Mouse (Mus musculus): ENCODE data around the gene Ufsp1. TPM values are rescaled to one million over a fixed set of nuclear protein-coding genes. Genes with fewer than 3 reads are reported as not detected.

Gene Ufsp1
- polyA plus RNA-seq, 1 experiment from 2014 or later = 9.5 TPM

DNA sequence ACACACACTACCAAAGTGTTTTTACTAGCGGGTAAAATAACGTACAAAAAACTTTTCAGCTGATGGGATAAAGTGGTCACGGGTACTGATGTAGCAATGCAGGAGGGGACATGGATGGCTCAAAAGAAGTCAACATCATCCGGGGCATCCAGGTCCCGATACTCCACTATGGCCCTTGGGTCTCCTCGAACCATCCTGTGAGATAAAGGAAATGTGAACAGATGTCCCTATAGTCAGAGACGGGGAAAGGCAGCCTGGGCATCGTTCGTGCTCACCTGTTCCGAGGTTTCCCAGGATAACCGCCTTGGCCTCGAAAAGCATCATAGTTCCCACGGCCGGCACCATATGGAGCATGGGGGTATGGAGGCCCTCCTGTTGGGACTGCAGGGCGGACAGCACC, 1.3 kb downstream of the Ufsp1 start:
- H3K27ac ChIP-seq (ENCODE audit: low read depth) = no peak overlapping the region

GRCm38 (mm10) chr5:137297126-137297525, 2.7 kb downstream of the Ufsp1 start:
- Histone ChIP-seq H3K4me2 (ENCODE audit: low read depth, low read length) (no peak overlapping the region), H3K4me1 (ENCODE audit: insufficient read depth) (peaks cover 21% of the 10 kb centered on the region), H3K4me3 (ENCODE audit: low read depth, low read length) (no peak overlapping the region), H3K36me3 (replicated peaks; ENCODE audit: insufficient read depth, low read length) (peaks cover 69% of the 10 kb centered on the region), H3K27me3 (ENCODE audit: insufficient read depth, low read length) (no peaks in the 10 kb centered on the region), H3K9me3 (ENCODE audit: low read length) (no peaks in the 10 kb centered on the region), H3K9ac (replicated peaks) (no peak overlapping the region), H3K27ac (ENCODE audit: low read depth) (no peak overlapping the region)
- ATAC-seq (no peak), DNase-seq (no peak)
- no peak for TF ChIP-seq EP300 (IDR thresholded peaks at IDR 0.05; ENCODE audit: low read depth)
- no peak for TF ChIP-seq CTCF (IDR thresholded peaks at IDR 0.05; ENCODE audit: low read depth)
- WGBS (ENCODE audit: insufficient replicate concordance) = 91% methylated on average over 14 of the region's 14 CpGs

More for the DNA sequence above, 1.3 kb downstream of the Ufsp1 start:
- Histone ChIP-seq H3K9ac (replicated peaks) (no peak overlapping the region), H3K9me3 (ENCODE audit: low read length) (no peaks in the 10 kb centered on the region), H3K36me3 (replicated peaks; ENCODE audit: insufficient read depth, low read length) (peaks cover 55% of the 10 kb centered on the region), H3K4me1 (ENCODE audit: insufficient read depth) (peaks cover 26% of the 10 kb centered on the region), H3K4me3 (ENCODE audit: low read depth, low read length) (no peak overlapping the region), H3K27me3 (ENCODE audit: insufficient read depth, low read length) (no peaks in the 10 kb centered on the region), H3K4me2 (ENCODE audit: low read depth, low read length) (0 out of 2 replicates have a peak overlapping the region, but pooled peaks have one; percentile 99)
- ATAC-seq = no peak
- 92% methylated on average over 15 of the region's 15 CpGs for WGBS (ENCODE audit: insufficient replicate concordance)
- no peak for DNase-seq
- TF ChIP-seq CTCF (IDR thresholded peaks at IDR 0.05; ENCODE audit: low read depth) (no peak), EP300 (IDR thresholded peaks at IDR 0.05; ENCODE audit: low read depth) (no peak)

DNA sequence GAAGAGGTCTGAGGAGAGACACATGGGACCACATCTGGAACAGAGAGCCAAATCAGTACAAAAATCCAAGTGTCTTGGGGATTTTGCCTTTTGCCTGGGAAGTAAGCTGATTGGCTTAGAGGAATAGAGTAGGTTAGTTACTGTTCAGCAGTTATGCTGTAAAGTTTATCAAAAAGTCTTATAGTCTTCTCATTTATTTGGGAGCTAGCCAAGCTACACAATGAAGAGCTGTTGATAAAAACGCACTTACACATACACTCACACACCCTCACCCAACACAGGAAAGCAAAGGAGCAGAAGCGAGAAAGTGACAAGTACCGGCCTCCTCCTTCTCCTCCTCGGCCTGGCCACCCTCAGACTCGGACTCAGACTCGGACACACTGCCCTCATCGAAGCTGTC, 4.8 kb downstream of the Ufsp1 start:
- 68% methylated on average over 7 of the region's 7 CpGs for WGBS (ENCODE audit: insufficient replicate concordance)
- H3K27ac ChIP-seq (ENCODE audit: low read depth) = no peak overlapping the region
- peaks cover 7% of the 10 kb centered on the region for H3K4me1 ChIP-seq (ENCODE audit: insufficient read depth)
- no peaks in the 10 kb centered on the region for H3K9me3 ChIP-seq (ENCODE audit: low read length)
- no peak overlapping the region for H3K9ac ChIP-seq (replicated peaks)
- no peak overlapping the region for H3K4me3 ChIP-seq (ENCODE audit: low read depth, low read length)
- TF ChIP-seq CTCF (IDR thresholded peaks at IDR 0.05; ENCODE audit: low read depth) (no peak), EP300 (IDR thresholded peaks at IDR 0.05; ENCODE audit: low read depth) (no peak)
- H3K36me3 ChIP-seq (replicated peaks; ENCODE audit: insufficient read depth, low read length) = peaks cover 90% of the 10 kb centered on the region
- DNase-seq (no peak), ATAC-seq (no peak)
- H3K27me3 ChIP-seq (ENCODE audit: insufficient read depth, low read length) = no peaks in the 10 kb centered on the region
- no peak overlapping the region for H3K4me2 ChIP-seq (ENCODE audit: low read depth, low read length)

- Histone ChIP-seq H3K9ac (replicated peaks) (no peak overlapping the region), H3K36me3 (replicated peaks; ENCODE audit: insufficient read depth, low read length) (peaks cover 89% of the 10 kb centered on the region), H3K4me1 (ENCODE audit: insufficient read depth) (peaks cover 17% of the 10 kb centered on the region), H3K27me3 (ENCODE audit: insufficient read depth, low read length) (no peaks in the 10 kb centered on the region), H3K9me3 (ENCODE audit: low read length) (no peaks in the 10 kb centered on the region), H3K4me2 (ENCODE audit: low read depth, low read length) (no peak overlapping the region), H3K27ac (ENCODE audit: low read depth) (no peak overlapping the region), H3K4me3 (ENCODE audit: low read depth, low read length) (no peak overlapping the region)
- TF ChIP-seq CTCF (IDR thresholded peaks at IDR 0.05; ENCODE audit: low read depth) (no peak), EP300 (IDR thresholded peaks at IDR 0.05; ENCODE audit: low read depth) (no peak)
- peak; percentile 29; the same call in 1 of the 2 replicates for ATAC-seq
- peak; percentile 51 for DNase-seq
- WGBS (ENCODE audit: insufficient replicate concordance) = 77% methylated on average over 16 of the region's 21 CpGs
These were observed 6.8 kb downstream of the Ufsp1 start for GRCm38 (mm10) chr5:137301253-137301652.

GRCm38 (mm10) chr5:137303609-137304008, 9.2 kb downstream of the Ufsp1 start:
- no peaks in the 10 kb centered on the region for H3K27me3 ChIP-seq (ENCODE audit: insufficient read depth, low read length)
- H3K36me3 ChIP-seq (replicated peaks; ENCODE audit: insufficient read depth, low read length) = peaks cover 65% of the 10 kb centered on the region
- peaks cover 24% of the 10 kb centered on the region for H3K4me1 ChIP-seq (ENCODE audit: insufficient read depth)
- no peaks in the 10 kb centered on the region for H3K9me3 ChIP-seq (ENCODE audit: low read length)
- H3K4me3 ChIP-seq (ENCODE audit: low read depth, low read length) = no peak overlapping the region
- no peak for DNase-seq
- ATAC-seq = no peak
- TF ChIP-seq CTCF (IDR thresholded peaks at IDR 0.05; ENCODE audit: low read depth) = no peak
- TF ChIP-seq EP300 (IDR thresholded peaks at IDR 0.05; ENCODE audit: low read depth) = no peak
- H3K27ac ChIP-seq (ENCODE audit: low read depth) = no peak overlapping the region
- no peak overlapping the region for H3K4me2 ChIP-seq (ENCODE audit: low read depth, low read length)
- 46% methylated on average over 4 of the region's 4 CpGs for WGBS (ENCODE audit: insufficient replicate concordance)
- H3K9ac ChIP-seq (replicated peaks) = no peak overlapping the region

DNA sequence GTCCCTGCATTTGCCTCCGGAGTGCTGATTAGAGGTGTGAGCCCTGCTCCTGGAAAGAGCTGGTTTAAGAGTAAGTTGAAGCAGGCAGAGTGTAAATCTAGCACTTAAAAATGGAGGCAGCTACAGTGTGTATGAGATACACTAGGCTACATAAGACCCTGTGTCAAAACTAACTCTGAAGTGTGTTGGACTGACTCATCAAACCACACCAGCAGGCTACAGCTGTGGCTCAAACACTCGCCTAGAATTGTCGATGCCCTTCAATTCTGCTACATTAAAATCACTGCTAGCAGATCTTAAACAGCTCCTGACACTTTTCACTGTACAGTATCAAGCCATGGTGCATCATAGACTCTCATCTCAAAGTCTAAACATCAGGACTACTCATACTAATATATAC, 9.7 kb downstream of the Ufsp1 start:
- Histone ChIP-seq H3K4me2 (ENCODE audit: low read depth, low read length) (peak overlapping the region; percentile 74; the same call in 1 of the 2 replicates), H3K27me3 (ENCODE audit: insufficient read depth, low read length) (no peaks in the 10 kb centered on the region), H3K9me3 (ENCODE audit: low read length) (no peaks in the 10 kb centered on the region), H3K4me3 (ENCODE audit: low read depth, low read length) (no peak overlapping the region), H3K4me1 (ENCODE audit: insufficient read depth) (peaks cover 24% of the 10 kb centered on the region), H3K9ac (replicated peaks) (no peak overlapping the region), H3K36me3 (replicated peaks; ENCODE audit: insufficient read depth, low read length) (peaks cover 63% of the 10 kb centered on the region), H3K27ac (ENCODE audit: low read depth) (no peak overlapping the region)
- WGBS (ENCODE audit: insufficient replicate concordance) = 69% methylated on average over 3 of the region's 3 CpGs
- no peak for DNase-seq
- TF ChIP-seq EP300 (IDR thresholded peaks at IDR 0.05; ENCODE audit: low read depth) = no peak
- TF ChIP-seq CTCF (IDR thresholded peaks at IDR 0.05; ENCODE audit: low read depth) = no peak
- ATAC-seq = no peak

GRCm38 (mm10) chr5:137304816-137305215, 10.4 kb downstream of the Ufsp1 start:
- Histone ChIP-seq H3K27ac (ENCODE audit: low read depth) (no peak overlapping the region), H3K4me1 (ENCODE audit: insufficient read depth) (peaks cover 24% of the 10 kb centered on the region), H3K9ac (replicated peaks) (peak overlapping the region; percentile 95), H3K36me3 (replicated peaks; ENCODE audit: insufficient read depth, low read length) (peaks cover 63% of the 10 kb centered on the region), H3K27me3 (ENCODE audit: insufficient read depth, low read length) (no peaks in the 10 kb centered on the region), H3K9me3 (ENCODE audit: low read length) (no peaks in the 10 kb centered on the region), H3K4me2 (ENCODE audit: low read depth, low read length) (peak overlapping the region; percentile 74), H3K4me3 (ENCODE audit: low read depth, low read length) (no peak overlapping the region; the same call in 1 of the 2 replicates)
- no peak for TF ChIP-seq CTCF (IDR thresholded peaks at IDR 0.05; ENCODE audit: low read depth)
- TF ChIP-seq EP300 (IDR thresholded peaks at IDR 0.05; ENCODE audit: low read depth) = no peak
- ATAC-seq = no peak
- WGBS (ENCODE audit: insufficient replicate concordance) = 74% methylated on average over 4 of the region's 4 CpGs
- no peak for DNase-seq
